Mouse (Mus musculus): ENCODE measurements around the gene Abhd17a. TPM values are rescaled to one million over a fixed set of nuclear protein-coding genes. Genes with fewer than 3 reads are reported as not detected.
A peak's percentile ranks its signal among the peaks of the same experiment; 100 is the strongest.
"Not testable (repeated sequence)": the region's sequence is repeated elsewhere in the genome, so short reads cannot be mapped to it uniquely, and the experiment has no call there.

Gene Abhd17a
- polyA plus RNA-seq, 1 experiment from 2014 or later, result 44.3 TPM

GRCm38 (mm10) chr10:80610116-80610785 is 20.1 kb upstream of the Abhd17a start:
- peaks cover 24% of the 10 kb centered on the region for H3K36me3 ChIP-seq (ENCODE audit: control insufficient read depth, insufficient read depth, low read length)
- H3K27me3 ChIP-seq (ENCODE audit: control insufficient read depth, insufficient read depth, low read length), result no peaks in the 10 kb centered on the region
- H3K4me3 ChIP-seq (replicated peaks; ENCODE audit: low read length), result no peak overlapping the region
- no peak overlapping the region for H3K27ac ChIP-seq (ENCODE audit: low read length)
- WGBS, result 91% methylated on average over 9 of the region's 9 CpGs
- H3K4me2 ChIP-seq (ENCODE audit: low read depth, low read length), result no peak overlapping the region
- H3K9me3 ChIP-seq (replicated peaks; ENCODE audit: control insufficient read depth, low read length), result no peaks in the 10 kb centered on the region
- no peak overlapping the region for H3K9ac ChIP-seq (ENCODE audit: low read length)
- H3K4me1 ChIP-seq (ENCODE audit: control insufficient read depth, insufficient read depth, low read length), result peaks cover 3% of the 10 kb centered on the region; the same call in 1 of the 2 replicates
- no peak for ATAC-seq (ENCODE audit: insufficient read depth, low FRiP score)

- Histone ChIP-seq H3K9me3 (replicated peaks; ENCODE audit: control insufficient read depth, low read length) (no peaks in the 10 kb centered on the region), H3K9ac (ENCODE audit: low read length) (no peak overlapping the region), H3K4me1 (ENCODE audit: control insufficient read depth, insufficient read depth, low read length) (peaks cover 3% of the 10 kb centered on the region; the same call in 1 of the 2 replicates), H3K27ac (ENCODE audit: low read length) (no peak overlapping the region), H3K36me3 (ENCODE audit: control insufficient read depth, insufficient read depth, low read length) (peaks cover 24% of the 10 kb centered on the region), H3K27me3 (ENCODE audit: control insufficient read depth, insufficient read depth, low read length) (no peaks in the 10 kb centered on the region), H3K4me2 (ENCODE audit: low read depth, low read length) (no peak overlapping the region), H3K4me3 (replicated peaks; ENCODE audit: low read length) (no peak overlapping the region)
- no peak for ATAC-seq (ENCODE audit: insufficient read depth, low FRiP score)
- 93% methylated on average over 10 of the region's 10 CpGs for WGBS
These were observed 19.3 kb upstream of the Abhd17a start for GRCm38 (mm10) chr10:80609269-80609924.

- no peak overlapping the region for H3K27ac ChIP-seq (ENCODE audit: low read length)
- H3K9me3 ChIP-seq (replicated peaks; ENCODE audit: control insufficient read depth, low read length), result no peaks in the 10 kb centered on the region
- no peak overlapping the region for H3K4me2 ChIP-seq (ENCODE audit: low read depth, low read length)
- no peak overlapping the region for H3K9ac ChIP-seq (ENCODE audit: low read length)
- ATAC-seq (ENCODE audit: insufficient read depth, low FRiP score), result no peak
- H3K27me3 ChIP-seq (ENCODE audit: control insufficient read depth, insufficient read depth, low read length), result no peaks in the 10 kb centered on the region
- peaks cover 13% of the 10 kb centered on the region for H3K4me1 ChIP-seq (ENCODE audit: control insufficient read depth, insufficient read depth, low read length)
- 80% methylated on average over 3 of the region's 3 CpGs for WGBS
- peaks cover 24% of the 10 kb centered on the region for H3K36me3 ChIP-seq (ENCODE audit: control insufficient read depth, insufficient read depth, low read length)
- H3K4me3 ChIP-seq (replicated peaks; ENCODE audit: low read length), result no peak overlapping the region
These were observed 18.3 kb upstream of the Abhd17a start for GRCm38 (mm10) chr10:80608435-80608834.

- Histone ChIP-seq H3K9me3 (replicated peaks; ENCODE audit: control insufficient read depth, low read length) (no peaks in the 10 kb centered on the region), H3K27ac (ENCODE audit: low read length) (no peak overlapping the region), H3K4me2 (ENCODE audit: low read depth, low read length) (no peak overlapping the region), H3K4me1 (ENCODE audit: control insufficient read depth, insufficient read depth, low read length) (peaks cover 19% of the 10 kb centered on the region), H3K36me3 (ENCODE audit: control insufficient read depth, insufficient read depth, low read length) (peaks cover 24% of the 10 kb centered on the region), H3K4me3 (replicated peaks; ENCODE audit: low read length) (no peak overlapping the region), H3K9ac (ENCODE audit: low read length) (no peak overlapping the region), H3K27me3 (ENCODE audit: control insufficient read depth, insufficient read depth, low read length) (no peaks in the 10 kb centered on the region)
- ATAC-seq (ENCODE audit: insufficient read depth, low FRiP score), result no peak
- 94% methylated on average over 34 of the region's 34 CpGs for WGBS
These were observed 16.7 kb upstream of the Abhd17a start for GRCm38 (mm10) chr10:80606737-80607350.

- H3K4me1 ChIP-seq (ENCODE audit: control insufficient read depth, insufficient read depth, low read length), result peaks cover 19% of the 10 kb centered on the region
- H3K9me3 ChIP-seq (replicated peaks; ENCODE audit: control insufficient read depth, low read length), result no peaks in the 10 kb centered on the region
- no peak overlapping the region for H3K27ac ChIP-seq (ENCODE audit: low read length)
- no peak overlapping the region for H3K4me3 ChIP-seq (replicated peaks; ENCODE audit: low read length)
- no peak overlapping the region for H3K9ac ChIP-seq (ENCODE audit: low read length)
- H3K4me2 ChIP-seq (ENCODE audit: low read depth, low read length), result no peak overlapping the region
- ATAC-seq (ENCODE audit: insufficient read depth, low FRiP score), result peak; percentile 32; the same call in 1 of the 2 replicates
- H3K27me3 ChIP-seq (ENCODE audit: control insufficient read depth, insufficient read depth, low read length), result no peaks in the 10 kb centered on the region
- peaks cover 24% of the 10 kb centered on the region for H3K36me3 ChIP-seq (ENCODE audit: control insufficient read depth, insufficient read depth, low read length)
- 79% methylated on average over 23 of the region's 23 CpGs for WGBS
These were observed 16.2 kb upstream of the Abhd17a start for GRCm38 (mm10) chr10:80606306-80606705.

GRCm38 (mm10) chr10:80605721-80606120 is 15.6 kb upstream of the Abhd17a start, which contains the start of gene Gm49322:
TSS of gene Gm49322 (plus strand) at chr10:80606021.
- not testable (repeated sequence) for H3K9ac ChIP-seq (ENCODE audit: low read length); H3K27me3 ChIP-seq (ENCODE audit: control insufficient read depth, insufficient read depth, low read length); H3K27ac ChIP-seq (ENCODE audit: low read length); H3K9me3 ChIP-seq (replicated peaks; ENCODE audit: control insufficient read depth, low read length); H3K4me2 ChIP-seq (ENCODE audit: low read depth, low read length); ATAC-seq (ENCODE audit: insufficient read depth, low FRiP score); H3K4me3 ChIP-seq (replicated peaks; ENCODE audit: low read length)
- peaks cover 19% of the 10 kb centered on the region for H3K4me1 ChIP-seq (ENCODE audit: control insufficient read depth, insufficient read depth, low read length)
- WGBS, result 84% methylated on average over 4 of the region's 4 CpGs
- peaks cover 24% of the 10 kb centered on the region for H3K36me3 ChIP-seq (ENCODE audit: control insufficient read depth, insufficient read depth, low read length)

- Histone ChIP-seq H3K27ac (ENCODE audit: low read length) (no peak overlapping the region), H3K4me2 (ENCODE audit: low read depth, low read length) (no peak overlapping the region), H3K9me3 (replicated peaks; ENCODE audit: control insufficient read depth, low read length) (no peaks in the 10 kb centered on the region), H3K4me3 (replicated peaks; ENCODE audit: low read length) (no peak overlapping the region), H3K27me3 (ENCODE audit: control insufficient read depth, insufficient read depth, low read length) (no peaks in the 10 kb centered on the region), H3K4me1 (ENCODE audit: control insufficient read depth, insufficient read depth, low read length) (peaks cover 19% of the 10 kb centered on the region), H3K36me3 (ENCODE audit: control insufficient read depth, insufficient read depth, low read length) (peaks cover 24% of the 10 kb centered on the region), H3K9ac (ENCODE audit: low read length) (no peak overlapping the region)
- 92% methylated on average over 2 of the region's 2 CpGs for WGBS
- ATAC-seq (ENCODE audit: insufficient read depth, low FRiP score), result no peak
These were observed 14.8 kb upstream of the Abhd17a start for GRCm38 (mm10) chr10:80604988-80605387.

GRCm38 (mm10) chr10:80604001-80604509 is 13.9 kb upstream of the Abhd17a start:
- Histone ChIP-seq H3K4me2 (ENCODE audit: low read depth, low read length) (peak overlapping the region; percentile 89), H3K9me3 (replicated peaks; ENCODE audit: control insufficient read depth, low read length) (no peaks in the 10 kb centered on the region), H3K4me3 (replicated peaks; ENCODE audit: low read length) (peak overlapping the region; percentile 79), H3K36me3 (ENCODE audit: control insufficient read depth, insufficient read depth, low read length) (peaks cover 21% of the 10 kb centered on the region), H3K27ac (ENCODE audit: low read length) (peak overlapping the region; percentile 89; the same call in 1 of the 2 replicates), H3K27me3 (ENCODE audit: control insufficient read depth, insufficient read depth, low read length) (no peaks in the 10 kb centered on the region), H3K4me1 (ENCODE audit: control insufficient read depth, insufficient read depth, low read length) (peaks cover 19% of the 10 kb centered on the region), H3K9ac (ENCODE audit: low read length) (peak overlapping the region; percentile 84)
- 83% methylated on average over 7 of the region's 7 CpGs for WGBS
- ATAC-seq (ENCODE audit: insufficient read depth, low FRiP score), result no peak

- H3K4me1 ChIP-seq (ENCODE audit: control insufficient read depth, insufficient read depth, low read length), result peaks cover 19% of the 10 kb centered on the region
- H3K27me3 ChIP-seq (ENCODE audit: control insufficient read depth, insufficient read depth, low read length), result no peaks in the 10 kb centered on the region
- peak overlapping the region; percentile 89 for H3K4me2 ChIP-seq (ENCODE audit: low read depth, low read length)
- peaks cover 14% of the 10 kb centered on the region for H3K36me3 ChIP-seq (ENCODE audit: control insufficient read depth, insufficient read depth, low read length)
- peak overlapping the region; percentile 89 for H3K27ac ChIP-seq (ENCODE audit: low read length)
- peak overlapping the region; percentile 79 for H3K4me3 ChIP-seq (replicated peaks; ENCODE audit: low read length)
- peak overlapping the region; percentile 84 for H3K9ac ChIP-seq (ENCODE audit: low read length)
- no peaks in the 10 kb centered on the region for H3K9me3 ChIP-seq (replicated peaks; ENCODE audit: control insufficient read depth, low read length)
- no peak for ATAC-seq (ENCODE audit: insufficient read depth, low FRiP score)
- 25% methylated on average over 7 of the region's 7 CpGs for WGBS
These were observed 13.2 kb upstream of the Abhd17a start for GRCm38 (mm10) chr10:80603364-80603763.

Data from stomach, embryonic 16.5 days (tissue).